Mouse (Mus musculus): ENCODE results near the gene Hras. TPM values are rescaled to one million over a fixed set of nuclear protein-coding genes. Genes with fewer than 3 reads are reported as not detected.

Gene Hras
- total RNA-seq, 2 experiments from 2014 or later, result 148 to 163 TPM

DNA sequence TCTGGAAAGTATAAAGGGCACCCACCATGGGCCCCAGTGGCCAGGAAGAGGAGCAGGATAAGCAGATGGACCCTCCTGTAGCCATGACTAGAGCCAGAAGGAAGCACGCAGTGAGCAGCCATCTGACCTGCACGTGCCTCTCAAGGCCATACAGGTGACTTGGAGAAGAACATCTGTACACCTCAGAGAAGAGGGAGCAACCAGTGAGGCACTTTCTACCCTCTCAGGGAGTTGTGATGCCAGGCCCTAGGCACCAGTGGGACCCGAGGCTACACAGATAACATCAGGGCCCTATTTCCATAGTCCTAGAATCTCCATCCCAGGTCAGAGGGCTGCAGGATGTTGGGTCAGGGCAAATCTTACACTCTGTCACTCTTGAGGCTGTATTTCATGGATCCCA, 3.6 kb downstream of the Hras start:
- no peak for DNase-seq
- intact Hi-C loops (cut with DNase I), result no loop called here

DNA sequence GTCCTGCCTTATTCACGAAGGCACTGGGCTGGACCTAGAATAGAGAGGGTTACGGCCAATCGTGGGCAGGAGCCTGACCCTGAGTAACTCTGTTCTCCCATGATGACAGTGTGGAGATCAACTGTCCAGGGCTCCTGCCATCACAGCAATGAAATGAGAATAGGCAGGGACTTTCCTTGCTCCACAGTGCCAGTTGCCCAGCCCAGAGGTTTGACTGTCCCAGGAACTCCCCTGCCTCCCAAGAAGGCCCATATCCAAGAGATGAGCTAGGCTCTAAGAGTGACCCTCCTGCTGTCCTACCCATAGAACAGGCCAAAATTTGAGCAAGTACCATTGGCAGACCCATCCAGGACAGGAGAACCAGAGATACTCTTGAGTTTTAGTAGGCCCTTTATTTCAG, 5.1 kb downstream of the Hras start:
- DNase-seq, result no peak
- intact Hi-C loops (cut with DNase I), result no loop called here

DNA sequence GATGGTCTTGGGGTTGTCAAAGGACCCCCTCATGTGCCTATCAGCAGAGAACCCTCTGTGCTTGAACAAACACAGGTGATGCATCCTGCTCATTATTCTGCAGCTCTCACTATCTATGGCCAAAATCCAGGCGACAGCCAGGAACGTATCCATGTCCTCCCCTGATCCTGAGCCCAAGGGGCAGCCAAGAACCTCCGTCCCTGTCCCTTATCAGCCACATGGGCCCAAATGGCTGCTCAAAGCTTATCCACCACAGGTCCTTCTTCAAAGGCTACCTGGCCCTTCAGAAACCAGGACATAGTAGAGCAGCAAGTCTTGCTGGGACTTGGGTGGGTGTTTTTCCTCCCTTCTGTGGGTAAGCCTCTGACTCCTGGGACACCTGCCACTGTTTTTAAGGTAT, 5.6 kb downstream of the Hras start:
- intact Hi-C loops (cut with DNase I), result no loop called here
- DNase-seq, result no peak

DNA sequence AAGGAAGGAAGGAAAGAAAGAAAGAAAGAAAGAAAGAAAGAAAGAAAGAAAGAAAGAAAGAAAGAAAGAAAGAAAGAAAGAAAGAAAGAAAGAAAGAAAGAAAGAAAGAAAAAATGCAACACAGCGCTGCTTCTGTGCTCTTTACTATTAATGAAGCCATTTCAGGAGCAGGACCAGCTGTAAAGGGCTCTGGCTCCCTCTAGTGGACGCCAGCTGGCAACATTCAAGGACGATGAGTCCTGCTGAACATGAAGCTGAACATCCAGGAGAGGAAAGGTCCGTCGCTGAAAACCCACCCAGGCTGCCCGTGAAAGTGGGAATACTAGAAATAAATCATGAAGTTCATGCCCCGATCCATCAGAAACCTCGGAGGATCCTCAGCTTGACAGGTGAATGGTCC, 17.6 kb downstream of the Hras start:
- DNase-seq, result peak; percentile 73 to 80
- intact Hi-C loops (cut with DNase I), result loop anchor here (1.0 to 10.0 kb wide), 2 partner anchors 84 to 331 kb away; partner anchors contain the start of genes Odf3 and Scgb1c1

DNA sequence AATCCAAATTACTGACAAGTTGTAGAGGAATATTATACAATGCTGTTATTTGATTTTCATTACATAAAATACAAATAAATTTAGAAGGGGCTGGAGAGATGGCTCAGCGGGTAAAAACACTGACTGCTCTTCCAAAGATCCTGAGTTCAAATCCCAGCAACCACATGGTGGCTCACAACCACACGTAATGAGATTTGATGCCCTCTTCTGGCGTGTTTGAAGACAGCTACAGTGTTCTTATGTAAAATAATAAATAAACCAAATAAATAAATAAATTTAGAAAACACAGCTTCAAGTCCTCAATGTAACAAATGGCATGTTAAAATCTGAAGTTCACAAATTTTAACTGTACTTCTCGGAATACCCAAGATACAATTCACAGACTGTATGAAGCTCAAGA, 18.7 kb downstream of the Hras start:
- DNase-seq, result no peak
- intact Hi-C loops (cut with DNase I), result loop anchor here (10.0 kb wide), 1 partner anchor 330 kb away; the partner anchor contains the start of genes Odf3 and Scgb1c1

DNA sequence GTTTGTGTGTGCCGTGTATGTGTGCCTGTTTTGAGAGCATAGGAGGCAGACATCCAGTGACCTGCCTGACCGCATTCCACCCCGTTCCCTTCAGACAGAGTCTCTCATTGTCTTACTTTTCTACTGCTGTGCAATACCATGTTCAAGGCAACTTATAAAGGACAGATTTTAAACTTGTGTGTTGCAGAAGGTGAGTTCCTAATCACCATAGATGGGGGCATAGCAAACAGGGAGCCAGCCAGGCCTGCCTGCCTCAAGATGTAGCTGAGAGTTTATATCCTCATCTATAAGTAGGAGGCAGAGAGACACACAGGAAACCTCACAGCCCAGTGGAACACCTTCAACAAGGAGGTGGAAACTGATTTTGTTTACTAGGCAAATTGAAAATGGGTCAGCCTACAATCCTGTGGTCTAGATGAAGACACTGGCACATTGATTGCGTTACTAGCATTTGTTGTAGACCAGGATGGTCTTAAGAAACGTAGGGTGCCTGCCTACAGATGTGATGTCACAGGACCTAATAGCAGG, 20.4 kb downstream of the Hras start:
- intact Hi-C loops (cut with DNase I), result loop anchor here (5.0 to 10.0 kb wide), 2 partner anchors 161 to 329 kb away; partner anchors contain the start of genes Ifitm3, Odf3 and Scgb1c1
- no peak for DNase-seq

DNA sequence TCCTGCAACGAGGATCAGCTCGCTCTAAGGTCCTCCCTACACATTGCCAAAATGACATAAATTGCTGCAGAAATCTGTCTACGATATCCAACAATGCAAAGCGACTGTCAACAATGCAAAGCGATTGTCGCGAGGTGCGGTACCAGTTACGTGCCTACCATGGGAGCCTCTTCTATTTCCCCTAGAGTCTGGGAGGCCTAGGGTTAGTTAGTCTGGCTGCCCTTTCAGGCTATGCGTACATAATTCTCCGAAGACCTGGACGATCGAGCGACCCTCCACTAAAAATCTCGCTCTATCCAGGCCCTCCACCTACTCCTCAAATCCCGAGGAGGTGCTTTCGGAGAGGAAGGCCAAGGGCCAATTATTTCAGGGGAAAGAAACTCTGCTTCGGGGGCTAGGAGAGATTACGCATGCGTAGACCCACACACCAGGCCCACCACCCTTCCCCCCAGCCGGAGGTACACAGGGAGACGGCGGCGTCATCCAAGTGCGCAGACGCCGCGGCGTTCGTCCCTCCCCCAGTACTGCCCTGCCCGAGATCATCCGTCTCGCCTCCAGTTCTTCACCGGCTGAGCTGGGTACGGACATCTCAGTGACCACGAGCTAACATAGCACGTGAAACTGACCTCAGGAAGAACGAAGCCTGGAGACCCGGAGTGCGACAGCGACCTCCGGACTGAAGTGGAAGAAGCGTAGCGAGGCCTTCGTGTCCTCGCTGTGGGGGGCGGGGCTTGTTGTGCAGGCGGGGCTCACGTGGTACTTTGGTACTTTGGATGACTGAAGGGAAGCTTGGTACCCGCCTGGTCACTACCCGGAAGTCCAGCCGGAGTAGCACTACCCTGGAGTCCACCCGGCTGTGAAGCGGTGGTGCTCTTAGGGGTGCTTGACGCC, 21.4 kb downstream of the Hras start, which contains the start of gene Rnh1:
TSS of gene Rnh1 (minus strand) at position 742 of the 891 bp plus-strand sequence.
- peak; percentile 83 to 85 for DNase-seq
- intact Hi-C loops (cut with DNase I), result loop anchor here (5.0 to 10.0 kb wide), 2 partner anchors 160 to 328 kb away; partner anchors contain the start of genes Ifitm3, Odf3 and Scgb1c1

DNA sequence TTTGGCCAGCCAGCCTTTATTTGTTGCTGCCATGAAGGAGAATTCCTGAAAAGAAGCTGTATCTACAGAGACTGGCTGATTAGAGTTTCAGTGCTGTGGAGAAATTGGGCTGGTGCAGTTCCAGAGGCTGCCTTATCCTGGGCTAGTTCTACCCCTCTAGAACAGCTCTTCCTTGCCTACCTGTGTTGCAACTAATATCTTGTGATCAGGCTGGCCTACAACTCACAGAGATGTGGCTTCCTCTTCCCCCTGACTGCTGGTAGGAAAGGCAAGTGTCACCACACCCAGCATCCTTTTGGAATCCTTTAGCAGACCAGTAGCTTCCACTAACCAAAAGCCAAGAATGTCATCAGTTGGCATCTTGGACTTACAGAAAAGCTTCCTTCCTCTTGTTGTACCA, 23.9 kb downstream of the Hras start:
- intact Hi-C loops (cut with DNase I), result loop anchor here (5.0 to 10.0 kb wide), 3 partner anchors 38 to 325 kb away; partner anchors contain the start of genes Ifitm3, Odf3 and Scgb1c1

DNA sequence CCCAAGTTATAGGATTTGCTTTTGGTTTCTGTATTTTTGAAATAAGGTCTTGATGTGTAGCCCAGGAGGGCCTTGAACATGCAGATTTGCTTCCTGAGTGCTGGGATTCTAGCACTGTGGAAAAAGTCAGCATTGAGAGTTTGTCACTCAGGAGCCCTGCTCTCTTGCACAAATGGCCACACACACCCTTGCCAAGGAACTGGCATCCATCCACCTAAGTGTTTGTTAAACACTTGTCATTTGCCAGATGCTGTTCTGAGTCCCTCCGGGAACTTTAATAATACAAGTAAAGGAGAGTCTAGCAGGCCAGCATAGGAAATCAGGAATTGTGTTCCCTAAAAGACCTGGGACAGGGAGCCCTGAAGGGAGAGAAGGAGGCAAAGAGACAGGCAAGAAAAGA, 24.5 kb downstream of the Hras start:
- intact Hi-C loops (cut with DNase I), result loop anchor here (5.0 kb wide), 1 partner anchor 37 kb away; no protein-coding TSS in a partner anchor
- no peak for DNase-seq

More for the DNA sequence above, 23.9 kb downstream of the Hras start:
- no peak for DNase-seq

DNA sequence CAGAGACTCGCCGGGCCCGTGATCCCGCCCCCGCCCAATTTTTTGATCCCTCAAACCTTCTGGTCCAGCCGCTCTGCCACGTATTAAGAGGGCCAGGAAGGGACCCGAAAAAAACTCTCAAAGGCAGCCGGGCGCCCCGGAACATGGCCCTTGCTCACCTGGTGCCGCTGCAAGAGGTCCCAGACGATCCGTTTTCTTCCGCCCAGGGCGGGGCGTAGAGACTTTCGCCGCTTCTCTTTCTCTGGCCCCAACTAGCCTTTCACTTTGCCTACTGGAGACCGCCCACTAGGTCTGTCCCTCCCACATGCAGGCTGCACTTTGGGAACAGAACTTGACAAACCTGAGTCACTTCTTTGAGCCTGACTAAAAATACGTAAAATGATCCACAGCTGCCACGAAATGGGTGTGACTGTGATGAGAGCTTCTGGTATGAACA, 25.3 kb downstream of the Hras start:
- intact Hi-C loops (cut with DNase I), result loop anchor here (5.0 kb wide), 1 partner anchor 36 kb away; no protein-coding TSS in a partner anchor
- peak; percentile 52 to 55 for DNase-seq

DNA sequence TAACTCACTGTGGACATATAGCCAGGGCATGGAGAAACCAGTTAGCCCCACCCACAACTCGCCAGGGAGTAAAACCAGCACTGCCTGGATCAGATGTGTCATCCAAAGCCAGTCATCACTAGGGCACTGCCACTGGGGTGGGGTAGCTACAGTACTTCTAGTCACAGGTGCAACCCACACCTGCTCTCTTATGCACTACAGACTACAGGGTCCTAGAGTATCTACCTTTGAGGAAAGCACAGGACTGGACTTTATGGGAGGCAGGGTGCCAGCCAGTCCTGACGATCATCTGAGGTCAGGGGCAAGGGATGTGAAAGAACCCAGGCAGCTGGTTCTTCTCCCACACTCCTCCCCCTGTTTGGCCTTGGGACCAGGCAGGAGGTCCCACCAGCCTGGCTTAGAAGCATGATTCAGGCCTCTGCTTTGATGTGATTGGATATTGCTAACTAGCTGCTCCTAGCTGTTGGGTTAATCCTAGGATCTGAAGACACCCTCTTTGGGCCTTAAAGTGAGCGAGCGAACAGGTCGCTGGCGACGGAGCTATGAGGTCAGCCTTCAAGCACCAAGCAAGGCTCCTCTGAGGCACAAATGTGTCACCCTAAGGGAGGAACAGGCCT, 25.8 kb downstream of the Hras start:
- peak in 1 of 2 experiments; percentile 31 for DNase-seq
- intact Hi-C loops (cut with DNase I), result loop anchor here (5.0 kb wide), 1 partner anchor 36 kb away; no protein-coding TSS in a partner anchor

DNA sequence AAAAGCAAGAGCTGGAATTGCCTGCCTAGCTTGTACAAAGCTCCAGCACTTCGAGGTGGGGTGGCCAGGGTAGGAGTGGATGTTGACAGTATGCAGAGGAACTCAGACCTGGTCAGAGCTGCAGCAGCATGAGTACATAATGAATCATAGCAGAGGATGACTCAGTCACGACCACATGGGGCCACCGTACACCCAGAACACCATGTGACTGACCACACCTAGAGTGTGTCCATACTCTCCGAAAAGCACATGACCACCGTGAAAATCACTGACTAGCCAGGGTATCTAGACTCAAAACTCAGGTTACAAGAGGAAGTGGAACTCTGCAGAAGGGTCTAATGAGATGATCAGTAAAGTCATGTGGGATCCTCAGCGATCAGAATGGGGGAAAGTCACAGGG, 29.0 kb downstream of the Hras start:
- intact Hi-C loops (cut with DNase I), result loop anchor here (5.0 kb wide), 1 partner anchor 33 kb away; no protein-coding TSS in a partner anchor
- DNase-seq, result no peak

DNA sequence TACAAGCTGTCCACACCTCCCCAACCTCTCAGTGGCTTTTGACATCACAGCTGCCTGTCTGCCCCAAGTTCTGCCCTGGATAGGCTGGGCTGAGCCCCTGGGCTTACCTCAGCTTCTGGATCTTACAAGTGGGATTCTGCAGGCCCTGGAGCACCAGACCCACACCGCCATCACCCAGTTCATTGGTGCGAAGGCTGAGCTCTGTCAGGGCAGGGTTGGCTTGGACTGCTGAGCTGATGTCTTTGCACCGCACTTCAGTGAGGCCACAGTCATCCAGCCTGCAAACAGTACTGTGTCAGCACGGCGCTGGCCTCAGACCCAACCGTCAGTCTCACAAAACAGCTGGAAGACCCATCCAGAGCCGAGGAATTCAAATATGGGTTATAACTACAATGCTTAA, 29.4 kb downstream of the Hras start:
- intact Hi-C loops (cut with DNase I), result no loop called here
- no peak for DNase-seq

DNA sequence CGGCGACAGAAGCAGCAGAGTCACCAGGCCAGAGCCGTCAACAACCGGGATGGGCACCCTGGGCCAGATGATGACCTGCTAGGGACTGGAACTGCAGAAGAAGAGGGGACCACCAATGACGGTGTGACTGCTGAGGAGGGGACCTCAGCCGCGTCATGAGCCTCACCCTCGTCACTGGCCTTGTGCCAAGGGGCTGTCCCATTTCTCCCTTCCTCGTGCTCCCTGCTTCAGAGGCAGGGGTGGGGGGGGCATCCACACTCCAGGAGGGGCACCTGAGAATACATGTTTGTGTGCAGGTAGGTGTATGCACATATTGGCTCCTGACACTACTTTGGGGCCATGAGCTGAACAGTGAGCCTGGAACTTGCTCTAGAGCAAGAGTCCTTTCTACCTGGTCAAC, 38.4 kb downstream of the Hras start:
- DNase-seq, result no peak
- intact Hi-C loops (cut with DNase I), result no loop called here

DNA sequence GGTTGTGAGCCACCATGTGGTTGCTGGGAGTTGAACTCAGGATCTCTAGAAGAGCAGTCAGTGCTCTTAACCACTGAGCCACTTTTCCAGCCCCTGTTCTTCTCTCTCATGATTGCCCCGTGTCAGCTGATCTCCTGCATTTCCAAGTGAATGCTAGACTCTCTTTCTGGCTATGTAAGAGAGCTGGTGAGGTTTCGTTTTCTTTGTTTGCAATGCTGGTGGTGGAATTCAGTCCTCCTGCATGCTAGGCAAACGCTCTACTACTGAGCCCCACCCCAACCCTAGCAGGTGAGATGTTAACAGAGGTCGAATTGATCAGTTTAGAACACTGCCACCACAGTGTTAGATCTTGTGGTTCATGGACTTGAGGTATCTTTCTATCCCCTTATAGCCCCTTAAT, 45.2 kb downstream of the Hras start:
- intact Hi-C loops (cut with DNase I), result no loop called here
- DNase-seq, result no peak

DNA sequence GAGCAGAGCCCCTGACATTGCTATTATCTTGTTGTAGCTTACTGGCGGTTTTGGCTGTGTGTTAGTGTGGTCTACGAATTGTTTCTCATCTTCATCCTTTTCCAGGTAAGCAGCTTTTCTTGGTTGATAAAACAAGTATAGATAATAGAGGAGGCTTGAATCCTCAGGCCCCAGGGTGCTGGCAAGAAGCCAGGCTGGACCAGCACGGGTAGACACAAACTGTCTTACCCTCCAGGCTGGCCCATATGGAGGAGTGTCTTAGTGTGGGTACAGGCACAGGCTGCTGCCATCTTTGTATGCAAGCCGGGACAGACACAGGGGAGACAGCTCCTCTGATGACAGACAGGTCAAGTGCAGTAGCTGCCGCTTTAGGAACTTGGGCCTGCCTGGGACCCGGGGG, 46.8 kb downstream of the Hras start:
- DNase-seq, result no peak
- intact Hi-C loops (cut with DNase I), result no loop called here

DNA sequence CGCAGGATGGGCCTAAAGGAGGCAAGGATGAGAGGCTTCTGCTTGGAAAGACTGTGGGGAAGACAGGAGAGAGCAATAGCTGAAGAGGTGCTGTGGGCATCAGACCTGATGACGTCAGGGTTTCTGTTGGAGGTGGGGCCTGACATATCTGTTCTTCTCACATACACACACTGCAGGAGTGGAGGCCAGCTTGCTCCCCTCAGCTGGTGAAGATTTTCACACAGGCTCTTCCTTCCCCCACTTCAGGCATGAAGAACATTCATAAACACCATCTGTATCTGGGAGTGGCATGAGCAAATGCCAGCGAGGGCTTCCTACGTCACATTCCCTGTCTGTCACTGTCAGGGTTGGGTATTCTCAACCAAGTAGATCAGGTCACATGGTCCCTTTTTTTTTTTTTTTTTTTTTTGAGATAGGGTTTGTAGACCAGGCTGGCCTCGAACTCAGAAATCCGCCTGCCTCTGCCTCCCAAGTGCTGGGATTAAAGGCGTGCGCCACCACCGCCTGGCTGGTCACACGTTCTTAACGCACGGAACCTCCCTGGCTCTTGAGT, 47.7 kb downstream of the Hras start:
- intact Hi-C loops (cut with DNase I), result no loop called here
- DNase-seq, result no peak

DNA sequence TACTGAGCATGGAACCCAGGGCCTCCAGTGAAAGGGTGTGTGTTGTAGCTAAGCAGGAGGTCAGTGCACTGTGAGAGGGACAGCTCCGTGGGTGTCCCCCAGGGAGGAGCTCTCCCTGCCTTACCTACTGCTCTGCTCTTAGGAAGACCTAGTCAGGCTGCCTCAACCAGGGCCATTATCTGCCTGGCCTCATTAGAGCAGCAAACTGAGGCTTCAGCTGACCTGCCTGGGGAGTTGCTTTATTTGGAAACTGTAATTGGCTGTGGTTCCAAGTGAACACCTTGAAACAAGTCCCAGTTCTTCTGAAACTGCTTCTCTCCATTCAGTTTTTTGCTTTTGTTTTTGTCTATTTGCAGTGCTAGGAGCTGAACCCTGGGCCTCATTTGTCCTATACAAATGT, 48.4 kb downstream of the Hras start:
- intact Hi-C loops (cut with DNase I), result no loop called here
- no peak for DNase-seq

DNA sequence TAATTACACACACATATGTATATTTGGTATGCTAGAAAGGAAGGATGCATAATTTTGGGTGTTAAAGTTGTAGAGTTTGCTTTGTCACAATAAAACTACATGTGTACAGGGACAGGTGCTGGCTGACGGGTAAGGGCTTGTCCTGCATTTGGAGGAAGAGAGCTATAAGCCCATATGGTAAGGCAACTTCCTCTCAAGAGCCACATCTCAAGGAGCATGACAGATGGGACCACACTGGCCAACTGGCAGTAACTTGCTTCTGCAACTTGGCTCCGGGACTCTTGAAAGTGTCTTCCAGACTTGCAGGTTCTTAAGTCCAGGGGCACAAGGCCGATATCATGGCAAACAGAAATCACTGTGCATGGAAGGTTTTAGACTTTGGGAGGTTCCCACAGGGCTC, 49.2 kb downstream of the Hras start:
- no peak for DNase-seq
- intact Hi-C loops (cut with DNase I), result no loop called here

DNA sequence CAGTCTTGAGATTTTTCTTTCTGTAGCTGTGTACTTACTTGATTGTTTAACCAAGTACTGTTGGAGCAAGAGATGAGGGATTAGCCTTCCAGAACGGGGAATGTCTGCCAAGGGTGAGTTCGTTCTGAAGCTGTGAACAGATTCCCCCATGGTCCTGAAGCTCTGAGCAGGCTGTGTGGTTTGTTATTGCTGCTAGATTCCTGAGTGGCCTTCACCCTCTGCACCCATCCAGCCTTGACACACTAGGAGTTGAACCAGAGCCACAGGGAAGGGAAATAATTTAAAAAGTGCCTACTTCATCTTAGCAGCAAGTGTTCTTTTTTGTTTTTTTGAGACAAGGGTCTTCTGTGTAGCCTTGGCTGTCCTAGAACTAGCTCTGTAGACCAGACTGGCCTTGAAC, 49.9 kb downstream of the Hras start:
- no peak for DNase-seq
- intact Hi-C loops (cut with DNase I), result no loop called here

DNA sequence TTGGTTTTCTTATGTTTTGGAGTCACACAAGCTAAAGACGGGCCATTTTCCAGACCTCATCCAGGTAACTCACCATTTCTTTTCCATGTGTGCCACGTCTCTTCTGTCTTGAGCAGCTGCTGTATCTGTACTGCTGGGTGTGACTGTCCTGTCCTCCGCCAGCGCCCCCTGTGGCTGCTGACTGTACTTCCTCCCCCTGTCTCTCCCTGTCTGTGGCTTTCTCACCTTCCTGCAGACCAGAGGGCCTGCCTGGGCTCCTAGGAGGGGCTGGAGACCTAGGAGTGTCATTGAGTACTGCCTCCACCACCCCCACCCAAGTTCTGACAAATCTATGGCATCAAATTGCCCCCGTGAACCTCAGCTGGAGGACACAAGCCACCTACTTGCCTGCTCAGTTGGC, 50.7 kb downstream of the Hras start:
- no peak for DNase-seq
- intact Hi-C loops (cut with DNase I), result no loop called here
